Mouse (Mus musculus) liver, embryonic 11.5 days (tissue): ENCODE data around the gene Slc26a6. TPM values are rescaled to one million over a fixed set of nuclear protein-coding genes. Genes with fewer than 3 reads are reported as not detected.

Experiments
- ATAC-seq: fragments of 200-750 bp; cut with Nextera tagmentation; replicated peaks from 2 replicates; pipeline ENCODE4 v1.8.0; 2017; ENCODE audit warnings: moderate number of reproducible peaks, mild to moderate bottlenecking, moderate TSS enrichment, moderate library complexity; ENCODE audit not compliant: low FRiP score
- DNase-seq: peaks from one replicate; pipeline ENCODE4 v3.0.0-alpha.2; 2017; ENCODE audit warnings: low spot score
- H3K27ac ChIP-seq: fragments of 300-500 bp; sonication (generic); 2 replicates; pipeline ENCODE4 v1.5.1; 2014; ENCODE audit warnings: mild to moderate bottlenecking, low read depth, low read length, control low read depth
- H3K27me3 ChIP-seq: fragments of 300-500 bp; sonication (generic); replicated peaks from 2 replicates; pipeline ENCODE4 v1.6.1; 2014; ENCODE audit warnings: low read length, mixed read lengths; ENCODE audit not compliant: control insufficient read depth, insufficient read depth
- H3K36me3 ChIP-seq: fragments of 300-500 bp; sonication (generic); 2 replicates; pipeline ENCODE4 v1.6.1; 2014; ENCODE audit warnings: mild to moderate bottlenecking, low read length, moderate library complexity, mixed read lengths; ENCODE audit not compliant: control insufficient read depth, insufficient read depth
- H3K4me1 ChIP-seq: fragments of 300-500 bp; sonication (generic); replicated peaks from 2 replicates; pipeline ENCODE4 v1.6.1; 2014; ENCODE audit warnings: low read length, mixed read lengths; ENCODE audit not compliant: control insufficient read depth, insufficient read depth
- H3K4me2 ChIP-seq: fragments of 300-500 bp; sonication (generic); 2 replicates; pipeline ENCODE4 v1.6.1; 2014; ENCODE audit warnings: mild to moderate bottlenecking, control low read depth, moderate library complexity
- H3K4me3 ChIP-seq: fragments of 300-500 bp; sonication (generic); 2 replicates; pipeline ENCODE4 v1.5.1; 2014; ENCODE audit warnings: low read depth, low read length, control low read depth
- H3K9ac ChIP-seq: fragments of 300-500 bp; sonication (generic); 2 replicates; pipeline ENCODE4 v1.6.1; 2014; ENCODE audit warnings: low read depth, low read length, control low read depth
- H3K9me3 ChIP-seq: fragments of 300-500 bp; sonication (generic); 2 replicates; pipeline ENCODE4 v1.6.1; 2016; ENCODE audit warnings: low read length, inconsistent platforms, mixed read lengths; ENCODE audit not compliant: control insufficient read depth
- WGBS: fragments of 180-500 bp; shearing (Covaris S2); extraction: QIAGEN DNeasy Blood & Tissue Kit; methylation state at CpG from one replicate; pipeline ENCODE4 v1.1.7; 2014; 5-methylcytosine and 5-hydroxymethylcytosine counted together
- polyA plus RNA-seq: library from polyadenylated mRNA; unstranded; fragments of >200 nt; fragmentation: Nextera tagmentation; extraction: Ambion mirVana; gene quantifications from 2 replicates; pipeline ENCODE4 v1.2.1, GENCODE M21; 2014

The Slc26a6 gene
- polyA plus RNA-seq, 1 experiment from 2014 or later, result 10.5 TPM

- 82% methylated on average over 7 of the region's 7 CpGs for whole genome bisulfite sequencing
- no peak for DNase-seq
- no peak for ATAC-seq
- Histone ChIP-seq H3K4me3 (no peak overlapping the region), H3K36me3 (peaks cover 22% of the 10 kb centered on the region), H3K9me3 (no peaks in the 10 kb centered on the region), H3K4me2 (no peak overlapping the region), H3K27ac (no peak overlapping the region), H3K4me1 (no peaks in the 10 kb centered on the region), H3K9ac (no peak overlapping the region), H3K27me3 (no peaks in the 10 kb centered on the region)
Observed at GRCm38 (mm10) chr9:108815557-108815956, 37.5 kb upstream of the Slc26a6 start.

GRCm38 (mm10) chr9:108819495-108819894 lies 33.6 kb upstream of the Slc26a6 start:
- DNase-seq, result no peak
- no peak overlapping the region for H3K4me2 ChIP-seq
- H3K4me3 ChIP-seq, result no peak overlapping the region
- peaks cover 22% of the 10 kb centered on the region for H3K27me3 ChIP-seq
- H3K9me3 ChIP-seq, result no peaks in the 10 kb centered on the region
- peaks cover 11% of the 10 kb centered on the region for H3K36me3 ChIP-seq
- 50% methylated on average over 3 of the region's 3 CpGs for WGBS
- no peaks in the 10 kb centered on the region for H3K4me1 ChIP-seq
- no peak overlapping the region for H3K27ac ChIP-seq
- no peak overlapping the region for H3K9ac ChIP-seq
- no peak for ATAC-seq

- 53% methylated on average over 5 of the region's 5 CpGs for WGBS
Observed at GRCm38 (mm10) chr9:108820077-108820476, 33.0 kb upstream of the Slc26a6 start.

GRCm38 (mm10) chr9:108824144-108824685 lies 28.9 kb upstream of the Slc26a6 start:
- ATAC-seq, result no peak
- Histone ChIP-seq H3K9ac (no peak overlapping the region), H3K4me3 (0 out of 2 replicates have a peak overlapping the region, but pooled peaks have one; percentile 4), H3K27me3 (peaks cover 68% of the 10 kb centered on the region), H3K4me2 (no peak overlapping the region), H3K36me3 (no peaks in the 10 kb centered on the region), H3K27ac (no peak overlapping the region), H3K9me3 (no peaks in the 10 kb centered on the region), H3K4me1 (peaks cover 14% of the 10 kb centered on the region)
- no peak for DNase-seq
- 9% methylated on average over 25 of the region's 25 CpGs for WGBS

More at GRCm38 (mm10) chr9:108820077-108820476, 33.0 kb upstream of the Slc26a6 start:
- Histone ChIP-seq H3K36me3 (peaks cover 6% of the 10 kb centered on the region), H3K9me3 (no peaks in the 10 kb centered on the region), H3K4me2 (no peak overlapping the region), H3K4me1 (0 out of 2 replicates have a peak, but pooled peaks cover 2% of the 10 kb centered on the region), H3K9ac (no peak overlapping the region), H3K27me3 (peaks cover 27% of the 10 kb centered on the region), H3K4me3 (no peak overlapping the region), H3K27ac (no peak overlapping the region)
- no peak for DNase-seq
- no peak for ATAC-seq

GRCm38 (mm10) chr9:108824755-108825413 lies 28.2 kb upstream of the Slc26a6 start:
- Histone ChIP-seq H3K4me2 (no peak overlapping the region), H3K9me3 (no peaks in the 10 kb centered on the region), H3K9ac (no peak overlapping the region), H3K27ac (no peak overlapping the region), H3K36me3 (no peaks in the 10 kb centered on the region), H3K4me1 (peaks cover 14% of the 10 kb centered on the region), H3K27me3 (peaks cover 74% of the 10 kb centered on the region), H3K4me3 (0 out of 2 replicates have a peak overlapping the region, but pooled peaks have one; percentile 4)
- ATAC-seq (no peak), DNase-seq (no peak)
- 3% methylated on average over 31 of the region's 31 CpGs for WGBS

GRCm38 (mm10) chr9:108825820-108826699 lies 27.0 kb upstream of the Slc26a6 start, which contains the start of gene Celsr3:
Gene Celsr3 (plus strand): TSS chr9:108826320.
- no peaks in the 10 kb centered on the region for H3K36me3 ChIP-seq
- WGBS, result 3% methylated on average over 59 of the region's 70 CpGs
- DNase-seq, result peak; percentile 78
- no peaks in the 10 kb centered on the region for H3K9me3 ChIP-seq
- peak within 1 kb of the TSS; percentile 74 for H3K4me2 ChIP-seq
- peak within 1 kb of the TSS; percentile 48 for H3K4me3 ChIP-seq
- no peak within 1 kb of the TSS for H3K9ac ChIP-seq
- H3K27me3 ChIP-seq, result peaks cover 83% of the 10 kb centered on the region
- peak; percentile 35 for ATAC-seq
- H3K27ac ChIP-seq, result no peak within 1 kb of the TSS
- H3K4me1 ChIP-seq, result peaks cover 14% of the 10 kb centered on the region

GRCm38 (mm10) chr9:108826700-108827340 lies 26.3 kb upstream of the Slc26a6 start:
- 3% methylated on average over 39 of the region's 39 CpGs for WGBS
- Histone ChIP-seq H3K4me2 (peak overlapping the region; percentile 67), H3K36me3 (no peaks in the 10 kb centered on the region), H3K4me1 (peaks cover 20% of the 10 kb centered on the region), H3K9me3 (no peaks in the 10 kb centered on the region), H3K4me3 (peak overlapping the region; percentile 48), H3K27ac (no peak overlapping the region), H3K27me3 (peaks cover 88% of the 10 kb centered on the region), H3K9ac (no peak overlapping the region)
- DNase-seq (peak; percentile 87), ATAC-seq (peak; percentile 59; the same call in 1 of the 2 replicates)

- H3K4me2 ChIP-seq, result peak overlapping the region; percentile 67
- ATAC-seq (no peak), DNase-seq (no peak)
- no peaks in the 10 kb centered on the region for H3K36me3 ChIP-seq
- 9% methylated on average over 34 of the region's 34 CpGs for WGBS
- H3K9me3 ChIP-seq, result no peaks in the 10 kb centered on the region
- peaks cover 23% of the 10 kb centered on the region for H3K4me1 ChIP-seq
- H3K4me3 ChIP-seq, result peak overlapping the region; percentile 48
- H3K9ac ChIP-seq, result no peak overlapping the region
- H3K27me3 ChIP-seq, result peaks cover 92% of the 10 kb centered on the region
- H3K27ac ChIP-seq, result no peak overlapping the region
Observed at GRCm38 (mm10) chr9:108827454-108827853, 25.6 kb upstream of the Slc26a6 start.
